ENCODE assay signal across 20 mouse cellular contexts in the genomic region with DNA sequence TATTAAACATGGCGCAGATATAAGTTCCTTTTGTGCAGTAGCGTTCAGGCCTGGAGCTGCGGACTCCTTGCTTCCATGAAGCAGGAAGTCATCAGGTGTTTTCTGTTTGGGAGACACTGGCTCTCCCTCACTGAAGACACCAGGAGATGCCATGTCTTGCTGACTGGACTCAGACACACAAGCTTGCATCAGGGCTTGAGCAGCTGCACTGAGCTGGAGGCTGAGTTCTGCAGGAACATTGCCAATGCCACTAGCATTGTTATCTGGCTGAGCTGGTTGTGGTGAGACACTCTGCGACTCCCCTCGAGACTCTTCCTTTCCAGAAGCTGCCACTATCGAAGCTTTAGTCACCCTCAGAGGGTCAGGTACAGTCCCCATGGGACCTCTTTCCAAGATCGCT.
A peak's percentile ranks its signal among the peaks of the same experiment; 100 is the strongest.
DNase-seq lines count a peak whose midpoint lies in the region; TF ChIP-seq lines count a peak whose summit lies in the region.
"Had no signal": no experiment of that assay in that cellular context is flagged by ENCODE, and none has a peak within 500 bp of the region (broad histone marks: within the 10 kb centered on the region; RNA-seq: fewer than 3 reads in every experiment).

No protein-coding gene starts in this region.

- peak overlapping the region; percentile 28 for H3K4me2 ChIP-seq in myocyte (ENCODE audit: low read depth)
- H3K4me2 ChIP-seq: embryonic facial prominence, embryonic 12.5 days; forebrain, embryonic 13.5 days; forebrain, embryonic 15.5 days had no signal

- H3K4me3 ChIP-seq in myocyte: no peak overlapping the region
- H3K4me3 ChIP-seq: embryonic facial prominence, embryonic 10.5 days; embryonic facial prominence, embryonic 12.5 days; forebrain, embryonic 13.5 days; forebrain, embryonic 15.5 days had no signal

- no peak for TF ChIP-seq POLR2A in myocyte (IDR thresholded peaks at IDR 0.05; ENCODE audit: insufficient read length, low read depth)

- no peak overlapping the region for H3ac ChIP-seq in myocyte (ENCODE audit: control insufficient read depth, insufficient read length)

- no peaks in the 10 kb centered on the region for H3K27me3 ChIP-seq in myocyte (ENCODE audit: control insufficient read depth, insufficient read depth, insufficient read length)
- H3K27me3 ChIP-seq: CH12.LX; embryonic facial prominence, embryonic 12.5 days; forebrain, embryonic 13.5 days; forebrain, embryonic 15.5 days had no signal

- DNase-seq in gastrocnemius, adult 18-20 months (ENCODE audit: low spot score): peak; percentile 1
- DNase-seq in gastrocnemius, postnatal 25 days: no peak
- DNase-seq in 3T3-L1 (ENCODE audit: low read depth, low spot score) (peak; percentile 36), R1 (ENCODE audit: low read depth, low spot score) (peak; percentile 1)
- no peak for DNase-seq in spleen, postnatal 10 days (ENCODE audit: low spot score in 2 of 2)
- DNase-seq in thymus, postnatal 4 days: no peak
- DNase-seq: adrenal gland, adult 8-10 months; adrenal gland, postnatal 14 days; adrenal gland, postnatal 36 days; cerebellum, adult 11-12 months; cerebellum, adult 8-10 months; cerebellum, postnatal 25 days; forebrain, postnatal 0 days had no signal

- no peaks in the 10 kb centered on the region for H3K79me2 ChIP-seq in myocyte (ENCODE audit: control insufficient read depth, insufficient read depth)

- no peaks in the 10 kb centered on the region for H3K36me3 ChIP-seq in myocyte (ENCODE audit: control insufficient read depth, insufficient read depth)
- H3K36me3 ChIP-seq: embryonic facial prominence, embryonic 10.5 days; embryonic facial prominence, embryonic 12.5 days; forebrain, embryonic 15.5 days; G1E had no signal

TF ChIP-seq in myocyte, 11 proteins besides CTCF, POLR2A, EP300 and RAD21:
- TF ChIP-seq MYOG (IDR thresholded peaks at IDR 0.05; ENCODE audit: control insufficient read depth in 1 of 3, insufficient read depth in 1 of 3, insufficient read length in 2 of 3, low read depth in 2 of 3) (peak; percentile 78 to 91 (median 82)), MAX (IDR thresholded peaks at IDR 0.05; ENCODE audit: low read depth) (no peak), MYOD1 (IDR thresholded peaks at IDR 0.05; ENCODE audit: control insufficient read depth in 1 of 3, insufficient read length in 2 of 3, low read depth in 2 of 3) (peak in 2 of 3 experiments; percentile 87 to 92), USF1 (IDR thresholded peaks at IDR 0.05; ENCODE audit: low read depth) (no peak)

Comparison
In these comparisons a context has a peak if more than half of its experiments do, and no peak if none do; other contexts are left out.
1. DNase-seq: peak in gastrocnemius, adult 18-20 months (single experiment), 3T3-L1 (single experiment) and R1 (single experiment); none in gastrocnemius, postnatal 25 days (single experiment), spleen, postnatal 10 days (0 of 2) and thymus, postnatal 4 days (single experiment).